Mouse (Mus musculus) kidney, embryonic 14.5 days (tissue): ENCODE results near the gene Gm9376. TPM values are rescaled to one million over a fixed set of nuclear protein-coding genes. Genes with fewer than 3 reads are reported as not detected.

ENCODE experiments used
- ATAC-seq: fragments of 200-750 bp; cut with Nextera tagmentation; 2 replicates; pipeline ENCODE4 v1.8.0; 2017; ENCODE audit warnings: moderate number of reproducible peaks, mild to moderate bottlenecking, moderate TSS enrichment, moderate library complexity; ENCODE audit not compliant: low FRiP score, low TSS enrichment
- H3K27ac ChIP-seq: fragments of 300-500 bp; sonication (generic); 2 replicates; pipeline ENCODE4 v1.5.1; 2014; ENCODE audit warnings: low read depth, mild to moderate bottlenecking, low read length, moderate library complexity, mixed read lengths
- H3K27me3 ChIP-seq: fragments of 300-500 bp; sonication (generic); 2 replicates; pipeline ENCODE4 v1.6.1; 2014; ENCODE audit warnings: mild to moderate bottlenecking, low read length; ENCODE audit not compliant: control insufficient read depth, insufficient read depth
- H3K36me3 ChIP-seq: fragments of 300-500 bp; sonication (generic); 2 replicates; pipeline ENCODE4 v1.6.1; 2014; ENCODE audit warnings: low read length, mixed read lengths; ENCODE audit not compliant: control insufficient read depth, insufficient read depth
- H3K4me1 ChIP-seq: fragments of 300-500 bp; sonication (generic); 2 replicates; pipeline ENCODE4 v1.6.1; 2014; ENCODE audit warnings: low read length, mixed read lengths; ENCODE audit not compliant: control insufficient read depth, insufficient read depth
- H3K4me2 ChIP-seq: fragments of 300-500 bp; sonication (generic); replicated peaks from 2 replicates; pipeline ENCODE4 v1.6.1; 2014; ENCODE audit warnings: low read depth, mild to moderate bottlenecking, low read length
- H3K4me3 ChIP-seq: fragments of 300-500 bp; sonication (generic); 2 replicates; pipeline ENCODE4 v1.5.1; 2014; ENCODE audit warnings: mild to moderate bottlenecking, low read length
- H3K9ac ChIP-seq: fragments of 300-500 bp; sonication (generic); 2 replicates; pipeline ENCODE4 v1.6.1; 2014; ENCODE audit warnings: low read depth, mild to moderate bottlenecking, low read length, moderate library complexity
- H3K9me3 ChIP-seq: fragments of 300-500 bp; sonication (generic); 2 replicates; pipeline ENCODE4 v1.6.1; 2016; ENCODE audit warnings: low read length; ENCODE audit not compliant: control insufficient read depth
- WGBS: fragments of 180-500 bp; shearing (Covaris S2); extraction: QIAGEN DNeasy Blood & Tissue Kit; methylation state at CpG from one replicate; pipeline ENCODE4 v1.1.7; 2014; 5-methylcytosine and 5-hydroxymethylcytosine counted together
- polyA plus RNA-seq: library from polyadenylated mRNA; unstranded; fragments of >200 nt; fragmentation: Nextera tagmentation; extraction: Ambion mirVana; gene quantifications from 2 replicates; pipeline ENCODE4 v1.2.1, GENCODE M21; 2014

Gm9376 gene
- polyA plus RNA-seq, 1 experiment from 2014 or later, result not detected

GRCm38 (mm10) chr14:118235361-118235972 is 31.3 kb upstream of the Gm9376 start:
- Histone ChIP-seq H3K4me3 (peak overlapping the region; percentile 52), H3K36me3 (no peaks in the 10 kb centered on the region), H3K4me1 (peaks cover 21% of the 10 kb centered on the region), H3K27me3 (peaks cover 84% of the 10 kb centered on the region), H3K9me3 (no peaks in the 10 kb centered on the region), H3K27ac (no peak overlapping the region), H3K4me2 (peak overlapping the region; percentile 94), H3K9ac (0 out of 2 replicates have a peak overlapping the region, but pooled peaks have one; percentile 23)
- 1% methylated on average over 61 of the region's 62 CpGs for WGBS
- ATAC-seq, result no peak

GRCm38 (mm10) chr14:118235973-118236885 is 30.5 kb upstream of the Gm9376 start:
- under 1% methylated on average over 70 of the region's 73 CpGs for WGBS

GRCm38 (mm10) chr14:118236886-118237289 is 29.9 kb upstream of the Gm9376 start, which contains the start of gene Sox21:
Gene Sox21, minus strand, starts transcription at chr14:118237030.
- peak; percentile 80 for ATAC-seq
- no peaks in the 10 kb centered on the region for H3K36me3 ChIP-seq
- H3K27ac ChIP-seq, result no peak within 1 kb of the TSS
- H3K27me3 ChIP-seq, result peaks cover 77% of the 10 kb centered on the region
- peak within 1 kb of the TSS; percentile 94 for H3K4me2 ChIP-seq
- peak within 1 kb of the TSS; percentile 40; the same call in 1 of the 2 replicates for H3K9ac ChIP-seq
- H3K4me1 ChIP-seq, result peaks cover 21% of the 10 kb centered on the region
- under 1% methylated on average over 33 of the region's 34 CpGs for WGBS
- no peaks in the 10 kb centered on the region for H3K9me3 ChIP-seq
- peak within 1 kb of the TSS; percentile 52 for H3K4me3 ChIP-seq

More at GRCm38 (mm10) chr14:118235973-118236885, 30.5 kb upstream of the Gm9376 start:
- H3K36me3 ChIP-seq, result no peaks in the 10 kb centered on the region
- ATAC-seq, result peak; percentile 64
- H3K4me1 ChIP-seq, result peaks cover 21% of the 10 kb centered on the region
- peak overlapping the region; percentile 94 for H3K4me2 ChIP-seq
- H3K27ac ChIP-seq, result no peak overlapping the region
- H3K9ac ChIP-seq, result peak overlapping the region; percentile 40; the same call in 1 of the 2 replicates
- peak overlapping the region; percentile 52 for H3K4me3 ChIP-seq
- no peaks in the 10 kb centered on the region for H3K9me3 ChIP-seq
- H3K27me3 ChIP-seq, result peaks cover 84% of the 10 kb centered on the region

DNA sequence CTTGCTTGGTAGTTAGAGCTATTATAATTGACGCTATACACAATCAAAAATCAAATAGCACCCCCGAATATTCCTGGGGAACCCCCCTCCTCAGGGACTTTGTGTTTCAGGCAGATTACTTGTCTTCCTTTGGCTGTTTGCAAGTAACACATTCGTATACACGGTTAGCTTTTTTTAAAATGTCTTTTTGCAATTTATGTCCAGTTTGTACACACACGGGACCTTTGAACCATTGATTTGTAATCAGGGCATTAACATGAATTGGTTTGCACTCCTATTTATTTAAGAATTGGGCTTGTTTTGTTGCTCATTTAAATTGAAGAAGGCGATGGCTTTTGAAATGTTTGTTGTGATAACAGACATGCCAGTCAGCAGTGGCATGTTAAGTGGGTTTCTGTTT is 29.0 kb upstream of the Gm9376 start:
- ATAC-seq, result no peak
- no peak overlapping the region for H3K27ac ChIP-seq
- no peaks in the 10 kb centered on the region; the same call in 1 of the 2 replicates for H3K9me3 ChIP-seq
- no peak overlapping the region for H3K4me3 ChIP-seq
- H3K4me1 ChIP-seq, result peaks cover 21% of the 10 kb centered on the region
- H3K9ac ChIP-seq, result no peak overlapping the region
- WGBS, result 11% methylated on average over 6 of the region's 6 CpGs
- no peaks in the 10 kb centered on the region for H3K36me3 ChIP-seq
- peaks cover 68% of the 10 kb centered on the region for H3K27me3 ChIP-seq
- H3K4me2 ChIP-seq, result no peak overlapping the region

DNA sequence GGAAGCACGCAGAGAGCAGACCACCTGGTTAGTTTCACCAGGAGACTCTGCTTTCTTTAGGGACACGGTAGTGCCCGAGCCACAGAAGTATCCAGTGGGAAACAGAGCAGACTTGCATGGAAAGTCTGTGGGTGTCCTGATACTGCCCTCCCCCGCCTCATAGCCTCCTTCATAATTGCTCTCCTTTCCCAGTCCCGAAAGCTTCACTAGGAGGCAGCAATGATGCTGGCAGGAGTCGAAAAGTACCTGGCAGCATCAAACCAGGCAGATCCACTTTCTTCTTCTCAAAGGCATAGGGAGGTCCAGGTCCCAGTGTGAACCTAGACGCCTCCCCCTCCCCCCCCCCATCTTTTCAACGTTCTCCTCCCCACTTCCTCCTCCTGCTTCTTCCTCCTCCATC is 27.4 kb upstream of the Gm9376 start:
- no peak overlapping the region for H3K4me2 ChIP-seq
- H3K27ac ChIP-seq, result no peak overlapping the region
- H3K27me3 ChIP-seq, result peaks cover 60% of the 10 kb centered on the region
- H3K4me1 ChIP-seq, result peaks cover 21% of the 10 kb centered on the region
- no peak overlapping the region for H3K9ac ChIP-seq
- H3K36me3 ChIP-seq, result no peaks in the 10 kb centered on the region
- H3K9me3 ChIP-seq, result peaks cover 8% of the 10 kb centered on the region
- no peak for ATAC-seq
- no peak overlapping the region for H3K4me3 ChIP-seq
- WGBS, result 5% methylated on average over 7 of the region's 8 CpGs

DNA sequence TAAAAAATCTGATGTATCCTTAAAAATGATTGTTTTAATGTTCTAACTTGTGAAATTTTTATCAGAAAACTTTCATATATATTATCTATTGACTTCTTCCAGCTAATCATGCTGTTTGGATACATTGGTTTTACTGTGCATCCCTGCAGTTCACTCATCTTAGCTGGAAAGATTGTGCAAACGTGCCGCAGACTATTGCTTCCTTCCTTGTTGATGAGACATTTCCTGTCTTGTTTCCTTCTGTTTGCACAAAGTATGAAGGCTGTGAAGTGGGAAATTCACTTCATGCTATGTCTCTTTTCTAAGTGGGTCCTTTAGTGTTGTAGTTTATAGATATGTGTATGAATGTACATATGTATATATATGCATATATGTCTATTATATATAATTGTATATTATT is 25.3 kb upstream of the Gm9376 start:
- 79% methylated on average over 2 of the region's 2 CpGs for WGBS
- no peak overlapping the region for H3K9ac ChIP-seq

DNA sequence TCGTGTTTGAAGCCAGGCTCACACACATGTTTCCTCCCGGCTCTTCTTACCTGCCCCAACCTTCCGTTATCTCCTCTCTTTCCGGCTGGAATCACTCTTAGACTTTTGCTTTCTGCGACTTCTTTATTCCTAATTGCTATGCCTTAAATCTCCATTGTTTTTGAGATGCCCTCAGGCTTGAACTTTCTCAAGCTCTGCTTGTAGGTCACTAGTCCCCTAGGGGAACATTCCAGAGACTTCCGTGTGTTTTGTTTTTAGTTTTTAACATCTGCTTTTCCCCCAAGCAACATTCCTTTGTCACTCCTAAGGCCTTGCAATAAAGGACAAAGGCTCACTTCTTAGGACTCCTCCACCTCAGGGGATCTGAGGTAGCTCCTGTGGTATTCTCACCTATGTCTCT is 13.4 kb upstream of the Gm9376 start:
- no peak overlapping the region for H3K4me2 ChIP-seq
- H3K4me3 ChIP-seq, result no peak overlapping the region
- no peaks in the 10 kb centered on the region for H3K4me1 ChIP-seq
- H3K9me3 ChIP-seq, result no peaks in the 10 kb centered on the region
- ATAC-seq, result no peak
- H3K27me3 ChIP-seq, result no peaks in the 10 kb centered on the region
- H3K9ac ChIP-seq, result no peak overlapping the region
- WGBS, result 83% methylated on average over 6 of the region's 6 CpGs
- H3K36me3 ChIP-seq, result no peaks in the 10 kb centered on the region
- H3K27ac ChIP-seq, result no peak overlapping the region

More for the DNA sequence above, 25.3 kb upstream of the Gm9376 start:
- no peak for ATAC-seq
- H3K4me3 ChIP-seq, result no peak overlapping the region
- no peak overlapping the region for H3K27ac ChIP-seq
- H3K9me3 ChIP-seq, result peaks cover 8% of the 10 kb centered on the region
- H3K4me2 ChIP-seq, result no peak overlapping the region
- H3K27me3 ChIP-seq, result peaks cover 39% of the 10 kb centered on the region
- H3K36me3 ChIP-seq, result no peaks in the 10 kb centered on the region
- H3K4me1 ChIP-seq, result 0 out of 2 replicates have a peak, but pooled peaks cover 4% of the 10 kb centered on the region

- no peak overlapping the region for H3K4me3 ChIP-seq
- WGBS, result 88% methylated on average over 4 of the region's 4 CpGs
- no peak overlapping the region for H3K4me2 ChIP-seq
- ATAC-seq, result no peak
- no peaks in the 10 kb centered on the region for H3K36me3 ChIP-seq
- H3K27me3 ChIP-seq, result no peaks in the 10 kb centered on the region
- no peaks in the 10 kb centered on the region for H3K9me3 ChIP-seq
- no peak overlapping the region for H3K27ac ChIP-seq
- no peaks in the 10 kb centered on the region for H3K4me1 ChIP-seq
- H3K9ac ChIP-seq, result no peak overlapping the region
These were observed 2.1 kb downstream of the Gm9376 start for GRCm38 (mm10) chr14:118268849-118269248.
